Mouse (Mus musculus) midbrain, embryonic 11.5 days (tissue): ENCODE data around the gene Slc25a34. TPM values are rescaled to one million over a fixed set of nuclear protein-coding genes. Genes with fewer than 3 reads are reported as not detected.

Source experiments
- ATAC-seq: fragments of 200-750 bp; cut with Nextera tagmentation; 2 replicates; pipeline ENCODE4 v1.8.0; 2017; ENCODE audit warnings: moderate TSS enrichment, moderate library complexity; ENCODE audit not compliant: low FRiP score
- DNase-seq: peaks from one replicate; pipeline ENCODE4 v3.0.0; 2015; ENCODE audit warnings: low spot score; ENCODE audit errors: missing footprints
- H3K27ac ChIP-seq: fragments of 300-500 bp; sonication (generic); 2 replicates; pipeline ENCODE4 v1.5.1; 2014; ENCODE audit warnings: low read depth, low read length
- H3K27me3 ChIP-seq: fragments of 300-500 bp; sonication (generic); 2 replicates; pipeline ENCODE4 v1.6.1; 2014; ENCODE audit warnings: mild to moderate bottlenecking, low read length, moderate library complexity, mixed read lengths; ENCODE audit not compliant: control insufficient read depth, insufficient read depth
- H3K36me3 ChIP-seq: fragments of 300-500 bp; sonication (generic); 2 replicates; pipeline ENCODE4 v1.6.1; 2014; ENCODE audit warnings: mild to moderate bottlenecking, low read length, moderate library complexity, mixed read lengths; ENCODE audit not compliant: control insufficient read depth, insufficient read depth
- H3K4me1 ChIP-seq: fragments of 300-500 bp; sonication (generic); 2 replicates; pipeline ENCODE4 v1.6.1; 2014; ENCODE audit warnings: low read length; ENCODE audit not compliant: control insufficient read depth, insufficient read depth
- H3K4me2 ChIP-seq: fragments of 300-500 bp; sonication (generic); 2 replicates; pipeline ENCODE4 v1.6.1; 2014; ENCODE audit warnings: mild to moderate bottlenecking, moderate library complexity
- H3K4me3 ChIP-seq: fragments of 300-500 bp; sonication (generic); 2 replicates; pipeline ENCODE4 v1.5.1; 2014; ENCODE audit warnings: low read depth, low read length
- H3K9ac ChIP-seq: fragments of 300-500 bp; sonication (generic); 2 replicates; pipeline ENCODE4 v1.6.1; 2014; ENCODE audit warnings: low read length
- H3K9me3 ChIP-seq: fragments of 300-500 bp; sonication (generic); 2 replicates; pipeline ENCODE4 v1.6.1; 2016; ENCODE audit warnings: low read length; ENCODE audit not compliant: control insufficient read depth
- WGBS: fragments of 180-500 bp; shearing (Covaris S2); extraction: QIAGEN DNeasy Blood & Tissue Kit; methylation state at CpG from one replicate; pipeline ENCODE4 v1.1.7; 2014; 5-methylcytosine and 5-hydroxymethylcytosine counted together
- polyA plus RNA-seq: library from polyadenylated mRNA; unstranded; fragments of >200 nt; fragmentation: Nextera tagmentation; extraction: Ambion mirVana; gene quantifications from 2 replicates; pipeline ENCODE4 v1.2.1, GENCODE M21; 2014

Slc25a34 gene
- polyA plus RNA-seq, 1 experiment from 2014 or later = not detected

- Histone ChIP-seq H3K9me3 (no peaks in the 10 kb centered on the region), H3K36me3 (peaks cover 17% of the 10 kb centered on the region), H3K4me2 (no peak overlapping the region), H3K27me3 (no peaks in the 10 kb centered on the region), H3K4me1 (no peaks in the 10 kb centered on the region), H3K4me3 (no peak overlapping the region), H3K27ac (no peak overlapping the region), H3K9ac (no peak overlapping the region)
- ATAC-seq = no peak
- WGBS = 79% methylated on average over 9 of the region's 9 CpGs
- no peak for DNase-seq
Measured at GRCm38 (mm10) chr4:141635991-141636390, 12.4 kb upstream of the Slc25a34 start.

GRCm38 (mm10) chr4:141632111-141632873 is 8.7 kb upstream of the Slc25a34 start:
- H3K4me1 ChIP-seq = no peaks in the 10 kb centered on the region
- peaks cover 30% of the 10 kb centered on the region for H3K36me3 ChIP-seq
- H3K27ac ChIP-seq = no peak overlapping the region
- ATAC-seq (no peak), DNase-seq (no peak)
- H3K9ac ChIP-seq = no peak overlapping the region
- WGBS = 95% methylated on average over 21 of the region's 21 CpGs
- H3K27me3 ChIP-seq = no peaks in the 10 kb centered on the region
- H3K4me2 ChIP-seq = no peak overlapping the region
- H3K9me3 ChIP-seq = no peaks in the 10 kb centered on the region
- no peak overlapping the region for H3K4me3 ChIP-seq

GRCm38 (mm10) chr4:141631250-141631649 is 7.6 kb upstream of the Slc25a34 start:
- ATAC-seq (no peak), DNase-seq (no peak)
- H3K27me3 ChIP-seq = no peaks in the 10 kb centered on the region
- WGBS = 94% methylated on average over 20 of the region's 20 CpGs
- H3K36me3 ChIP-seq = peaks cover 32% of the 10 kb centered on the region
- H3K4me3 ChIP-seq = no peak overlapping the region
- no peaks in the 10 kb centered on the region for H3K9me3 ChIP-seq
- no peak overlapping the region for H3K4me2 ChIP-seq
- H3K27ac ChIP-seq = no peak overlapping the region
- H3K9ac ChIP-seq = no peak overlapping the region
- no peaks in the 10 kb centered on the region for H3K4me1 ChIP-seq

- Histone ChIP-seq H3K4me3 (no peak overlapping the region), H3K9ac (no peak overlapping the region), H3K36me3 (peaks cover 33% of the 10 kb centered on the region), H3K27me3 (no peaks in the 10 kb centered on the region), H3K4me2 (no peak overlapping the region), H3K9me3 (no peaks in the 10 kb centered on the region), H3K4me1 (no peaks in the 10 kb centered on the region), H3K27ac (no peak overlapping the region)
- DNase-seq = no peak
- no peak for ATAC-seq
- WGBS = 91% methylated on average over 11 of the region's 11 CpGs
Measured at GRCm38 (mm10) chr4:141630021-141630420, 6.4 kb upstream of the Slc25a34 start.

GRCm38 (mm10) chr4:141628661-141629060 is 5.0 kb upstream of the Slc25a34 start:
- Histone ChIP-seq H3K9ac (no peak overlapping the region), H3K36me3 (peaks cover 33% of the 10 kb centered on the region), H3K27ac (no peak overlapping the region), H3K4me3 (no peak overlapping the region), H3K4me2 (no peak overlapping the region), H3K4me1 (no peaks in the 10 kb centered on the region), H3K9me3 (no peaks in the 10 kb centered on the region), H3K27me3 (no peaks in the 10 kb centered on the region)
- ATAC-seq (no peak), DNase-seq (no peak)
- 89% methylated on average over 14 of the region's 14 CpGs for WGBS

- H3K27ac ChIP-seq = no peak overlapping the region
- no peaks in the 10 kb centered on the region for H3K9me3 ChIP-seq
- H3K27me3 ChIP-seq = no peaks in the 10 kb centered on the region
- 89% methylated on average over 5 of the region's 5 CpGs for WGBS
- ATAC-seq (no peak), DNase-seq (no peak)
- no peak overlapping the region for H3K9ac ChIP-seq
- no peak overlapping the region for H3K4me3 ChIP-seq
- H3K4me2 ChIP-seq = no peak overlapping the region
- peaks cover 31% of the 10 kb centered on the region for H3K36me3 ChIP-seq
- no peaks in the 10 kb centered on the region for H3K4me1 ChIP-seq
Measured at GRCm38 (mm10) chr4:141627502-141627901, 3.9 kb upstream of the Slc25a34 start.

GRCm38 (mm10) chr4:141625774-141626550 is 2.3 kb upstream of the Slc25a34 start:
- ATAC-seq (no peak), DNase-seq (no peak)
- Histone ChIP-seq H3K9me3 (no peaks in the 10 kb centered on the region), H3K36me3 (peaks cover 18% of the 10 kb centered on the region), H3K27me3 (no peaks in the 10 kb centered on the region), H3K4me3 (no peak overlapping the region), H3K4me1 (no peaks in the 10 kb centered on the region), H3K27ac (no peak overlapping the region), H3K9ac (no peak overlapping the region), H3K4me2 (no peak overlapping the region)
- WGBS = 90% methylated on average over 16 of the region's 16 CpGs

- peaks cover 13% of the 10 kb centered on the region for H3K36me3 ChIP-seq
- H3K4me3 ChIP-seq = no peak overlapping the region
- H3K4me1 ChIP-seq = no peaks in the 10 kb centered on the region
- no peaks in the 10 kb centered on the region for H3K27me3 ChIP-seq
- H3K4me2 ChIP-seq = no peak overlapping the region
- 80% methylated on average over 19 of the region's 19 CpGs for WGBS
- H3K27ac ChIP-seq = no peak overlapping the region
- no peak for ATAC-seq
- no peaks in the 10 kb centered on the region for H3K9me3 ChIP-seq
- no peak for DNase-seq
- H3K9ac ChIP-seq = no peak overlapping the region
Measured at GRCm38 (mm10) chr4:141624983-141625773, 1.6 kb upstream of the Slc25a34 start.
